Mouse (Mus musculus) forebrain, postnatal 0 days (tissue): ENCODE results near the gene Hyal1. TPM values are rescaled to one million over a fixed set of nuclear protein-coding genes. Genes with fewer than 3 reads are reported as not detected.

ENCODE experiments used
- ATAC-seq: fragments of 200-750 bp; cut with Nextera tagmentation; 2 replicates; pipeline ENCODE4 v1.8.0; 2017; ENCODE audit warnings: mild to moderate bottlenecking, moderate library complexity
- DNase-seq: peaks from one replicate; pipeline ENCODE4 v3.0.0-alpha.2; 2015
- H3K27ac ChIP-seq: fragments of 300-500 bp; sonication (generic); 2 replicates; pipeline ENCODE4 v1.5.1; 2014; ENCODE audit warnings: low read depth, mild to moderate bottlenecking, antibody characterized with exemption, low read length, moderate library complexity, mixed read lengths
- H3K27me3 ChIP-seq: fragments of 300-500 bp; sonication (generic); 2 replicates; pipeline ENCODE4 v1.6.1; 2014; ENCODE audit warnings: mild to moderate bottlenecking, low read length, mixed read lengths; ENCODE audit not compliant: insufficient read depth
- H3K36me3 ChIP-seq: fragments of 300-500 bp; sonication (generic); 2 replicates; pipeline ENCODE4 v1.6.1; 2014; ENCODE audit warnings: mild to moderate bottlenecking, moderate library complexity; ENCODE audit not compliant: insufficient read depth
- H3K4me1 ChIP-seq: fragments of 300-500 bp; sonication (generic); 2 replicates; pipeline ENCODE4 v1.6.1; 2014; ENCODE audit warnings: antibody characterized with exemption; ENCODE audit not compliant: insufficient read depth
- H3K4me2 ChIP-seq: fragments of 300-500 bp; sonication (generic); 2 replicates; pipeline ENCODE4 v1.6.1; 2014; ENCODE audit warnings: low read depth, mild to moderate bottlenecking, moderate library complexity
- H3K4me3 ChIP-seq: fragments of 300-500 bp; sonication (generic); 2 replicates; pipeline ENCODE4 v1.5.1; 2014; ENCODE audit warnings: low read depth, low read length, mixed read lengths
- H3K9ac ChIP-seq: fragments of 300-500 bp; sonication (generic); 2 replicates; pipeline ENCODE4 v1.6.1; 2014; ENCODE audit warnings: mild to moderate bottlenecking
- H3K9me3 ChIP-seq: fragments of 300-500 bp; sonication (generic); 2 replicates; pipeline ENCODE4 v1.6.1; 2016; ENCODE audit warnings: low read length
- CTCF ChIP-seq: sonication (generic); IDR thresholded peaks from 2 replicates; pipeline ENCODE4 v1.5.1; 2016; ENCODE audit warnings: antibody characterized with exemption, control low read depth, low read depth
- WGBS: fragments of 180-500 bp; shearing (Covaris S2); extraction: QIAGEN DNeasy Blood & Tissue Kit; methylation state at CpG from one replicate; pipeline ENCODE4 v1.1.7; 2014; 5-methylcytosine and 5-hydroxymethylcytosine counted together
- polyA plus RNA-seq: library from polyadenylated mRNA; unstranded; fragments of >200 nt; fragmentation: Nextera tagmentation; extraction: Ambion mirVana; gene quantifications from 2 replicates; pipeline ENCODE4 v1.2.1, GENCODE M21; 2015
- total RNA-seq: library from RNA; depleted of rRNA; stranded (reverse); fragments of >200 nt; gene quantifications from 2 replicates; pipeline ENCODE4 v1.2.3, GENCODE M21; 2014

Gene Hyal1
- total and polyA plus RNA-seq, 2 experiments from 2014 or later: 1.9 to 3.5 TPM

- ATAC-seq (0 out of 2 replicates have a peak, but pooled peaks have one; percentile 14), DNase-seq (no peak)
- Histone ChIP-seq H3K9ac (no peak overlapping the region), H3K9me3 (no peaks in the 10 kb centered on the region), H3K27me3 (no peaks in the 10 kb centered on the region), H3K36me3 (peaks cover 58% of the 10 kb centered on the region), H3K4me1 (no peaks in the 10 kb centered on the region), H3K27ac (0 out of 2 replicates have a peak overlapping the region, but pooled peaks have one; percentile 15), H3K4me3 (no peak overlapping the region), H3K4me2 (no peak overlapping the region)
- WGBS: 38% methylated on average over 13 of the region's 13 CpGs
- no peak for TF ChIP-seq CTCF
These were observed 42.2 kb downstream of the Hyal1 start for GRCm38 (mm10) chr9:107618778-107619545.

GRCm38 (mm10) chr9:107619546-107619879 is 42.8 kb downstream of the Hyal1 start:
- ATAC-seq (no peak), DNase-seq (no peak)
- no peak overlapping the region for H3K4me3 ChIP-seq
- no peak for TF ChIP-seq CTCF
- 75% methylated on average over 13 of the region's 13 CpGs for WGBS
- peaks cover 53% of the 10 kb centered on the region for H3K36me3 ChIP-seq
- no peak overlapping the region for H3K4me2 ChIP-seq
- H3K9me3 ChIP-seq: no peaks in the 10 kb centered on the region
- H3K9ac ChIP-seq: no peak overlapping the region
- no peak overlapping the region for H3K27ac ChIP-seq
- no peaks in the 10 kb centered on the region for H3K4me1 ChIP-seq
- no peaks in the 10 kb centered on the region for H3K27me3 ChIP-seq

- Histone ChIP-seq H3K4me2 (no peak overlapping the region), H3K9ac (no peak overlapping the region), H3K36me3 (peaks cover 39% of the 10 kb centered on the region), H3K27me3 (no peaks in the 10 kb centered on the region), H3K9me3 (no peaks in the 10 kb centered on the region), H3K4me1 (no peaks in the 10 kb centered on the region), H3K27ac (no peak overlapping the region), H3K4me3 (no peak overlapping the region)
- no peak for ATAC-seq
- no peak for DNase-seq
- TF ChIP-seq CTCF: no peak
These were observed 44.2 kb downstream of the Hyal1 start for GRCm38 (mm10) chr9:107620954-107621353.

GRCm38 (mm10) chr9:107624539-107624938 is 47.8 kb downstream of the Hyal1 start:
- Histone ChIP-seq H3K4me1 (peaks cover 26% of the 10 kb centered on the region), H3K9me3 (no peaks in the 10 kb centered on the region), H3K27ac (0 out of 2 replicates have a peak overlapping the region, but pooled peaks have one; percentile 24), H3K36me3 (peaks cover 7% of the 10 kb centered on the region), H3K9ac (no peak overlapping the region), H3K4me2 (no peak overlapping the region), H3K27me3 (no peaks in the 10 kb centered on the region), H3K4me3 (no peak overlapping the region)
- TF ChIP-seq CTCF: no peak
- WGBS: 69% methylated on average over 5 of the region's 5 CpGs
- DNase-seq (no peak), ATAC-seq (no peak)

GRCm38 (mm10) chr9:107624951-107625350 is 48.2 kb downstream of the Hyal1 start:
- Histone ChIP-seq H3K9me3 (no peaks in the 10 kb centered on the region), H3K27me3 (no peaks in the 10 kb centered on the region), H3K9ac (no peak overlapping the region), H3K27ac (0 out of 2 replicates have a peak overlapping the region, but pooled peaks have one; percentile 24), H3K4me3 (no peak overlapping the region), H3K36me3 (peaks cover 3% of the 10 kb centered on the region), H3K4me2 (no peak overlapping the region), H3K4me1 (peaks cover 30% of the 10 kb centered on the region)
- no peak for TF ChIP-seq CTCF
- DNase-seq (no peak), ATAC-seq (no peak)
- 75% methylated on average over 3 of the region's 3 CpGs for WGBS

GRCm38 (mm10) chr9:107625351-107626128 is 48.8 kb downstream of the Hyal1 start:
- DNase-seq (no peak), ATAC-seq (no peak)
- 86% methylated on average over 12 of the region's 12 CpGs for WGBS
- H3K27ac ChIP-seq: peak overlapping the region; percentile 90
- no peaks in the 10 kb centered on the region for H3K27me3 ChIP-seq
- H3K9ac ChIP-seq: no peak overlapping the region
- peaks cover 34% of the 10 kb centered on the region for H3K4me1 ChIP-seq
- H3K4me3 ChIP-seq: no peak overlapping the region
- H3K9me3 ChIP-seq: no peaks in the 10 kb centered on the region
- no peaks in the 10 kb centered on the region for H3K36me3 ChIP-seq
- H3K4me2 ChIP-seq: no peak overlapping the region
- TF ChIP-seq CTCF: peak; percentile 52
